Mouse (Mus musculus) cerebellum, adult 2 months (tissue): ENCODE measurements at regions not wholly inside any gene's neighbourhood (a gene's known extent, or its start where the extent isn't known, plus 50 kb on each side); places are given as distances from the start of the nearest gene placed in this dataset.

Source experiments
- DNase-seq, 2 experiments: peaks; one replicate each; pipeline ENCODE4 v3.0.0; 2021
- H3K27ac ChIP-seq: fragments of 200-500 bp; 2 replicates; pipeline ENCODE4 v1.5.1; 2012; ENCODE audit warnings: low read length, control low read depth, inconsistent platforms; ENCODE audit not compliant: insufficient read depth
- H3K27me3 ChIP-seq: fragments of 200-500 bp; 2 replicates; pipeline ENCODE4 v1.6.1; 2012; ENCODE audit warnings: inconsistent platforms, mild to moderate bottlenecking, low read length, moderate library complexity; ENCODE audit not compliant: control insufficient read depth, insufficient read depth
- H3K4me1 ChIP-seq: fragments of 200-500 bp; 2 replicates; pipeline ENCODE4 v1.6.1; 2011; ENCODE audit warnings: low read length; ENCODE audit not compliant: control insufficient read depth, insufficient read depth
- H3K4me3 ChIP-seq: fragments of 200-500 bp; replicated peaks from 2 replicates; pipeline ENCODE3; 2011; ENCODE audit warnings: mild to moderate bottlenecking, low read depth, low read length, control low read depth; ENCODE audit not compliant: insufficient read depth
- CTCF ChIP-seq: fragments of 200-500 bp; IDR thresholded peaks from 2 replicates; pipeline ENCODE4 v1.5.1; 2011; ENCODE audit warnings: low read depth, mild to moderate bottlenecking, control low read depth, low read length, moderate library complexity, borderline replicate concordance; ENCODE audit not compliant: insufficient read depth
- POLR2A ChIP-seq: fragments of 200-500 bp; IDR thresholded peaks from 2 replicates; pipeline ENCODE4 v1.6.1; 2011; ENCODE audit warnings: low read length, control low read depth, borderline replicate concordance; ENCODE audit not compliant: insufficient read depth
- WGBS: fragments of 180-500 bp; shearing (Covaris S2); methylation state at CpG from one replicate; pipeline ENCODE4 v1.1.7; 2018; 5-methylcytosine and 5-hydroxymethylcytosine counted together

DNA sequence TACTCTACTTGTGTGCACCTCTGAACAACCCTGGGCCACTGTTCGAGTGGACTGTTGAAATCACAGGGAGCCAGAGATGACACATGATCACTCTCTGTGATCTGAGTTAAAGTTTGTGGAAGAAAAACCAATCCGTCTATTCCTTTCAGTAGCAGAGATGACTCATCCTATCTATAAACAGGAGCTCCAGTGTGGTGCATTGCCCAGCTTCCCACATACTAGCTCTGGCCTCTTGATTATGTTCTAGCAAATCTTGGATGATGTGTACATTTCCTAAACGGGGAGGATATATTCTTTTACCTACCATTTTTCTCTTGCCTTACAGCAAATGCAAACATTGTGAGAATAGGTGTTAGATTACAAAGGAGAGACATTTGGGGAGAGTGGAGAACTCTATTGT is 94.5 kb upstream of the Plppr5 start:
- WGBS: 73% methylated on average over 3 of the region's 3 CpGs
- Histone ChIP-seq H3K4me1 (no peaks in the 10 kb centered on the region), H3K4me3 (no peak overlapping the region), H3K27ac (no peak overlapping the region), H3K27me3 (no peaks in the 10 kb centered on the region)
- no peak for TF ChIP-seq CTCF
- TF ChIP-seq POLR2A: no peak
- no peak for DNase-seq

DNA sequence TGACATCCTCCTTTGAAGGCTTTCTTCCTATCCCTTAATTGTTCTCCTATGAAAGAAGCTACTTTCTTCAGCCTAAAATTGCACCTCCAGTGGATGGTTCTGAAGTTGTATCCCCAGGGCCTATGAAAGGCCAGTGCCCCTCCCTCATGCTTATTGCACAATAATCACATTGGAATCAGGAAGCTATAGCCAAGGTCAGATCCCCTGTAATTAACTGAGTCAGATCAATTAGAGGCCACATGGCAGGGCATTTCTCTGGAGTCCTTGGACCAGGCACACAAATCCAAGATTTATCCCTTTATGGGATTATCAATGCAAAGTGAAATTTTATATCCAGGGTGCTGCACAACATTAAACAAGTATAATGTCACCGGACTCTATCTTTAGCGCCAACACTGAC is 98.8 kb upstream of the Plppr4 start:
- H3K4me3 ChIP-seq: no peak overlapping the region
- no peaks in the 10 kb centered on the region for H3K27me3 ChIP-seq
- H3K4me1 ChIP-seq: no peaks in the 10 kb centered on the region
- WGBS: 95% methylated on average over 2 of the region's 2 CpGs
- TF ChIP-seq POLR2A (no peak), CTCF (no peak)
- H3K27ac ChIP-seq: no peak overlapping the region
- no peak for DNase-seq

- 25% methylated on average over 7 of the region's 7 CpGs for WGBS
- no peak for TF ChIP-seq CTCF
- Histone ChIP-seq H3K4me1 (no peaks in the 10 kb centered on the region), H3K27me3 (no peaks in the 10 kb centered on the region), H3K4me3 (no peak overlapping the region), H3K27ac (no peak overlapping the region)
- DNase-seq: no peak
Measured at GRCm38 (mm10) chr3:117450559-117450958, 89.9 kb upstream of the Plppr4 start.

DNA sequence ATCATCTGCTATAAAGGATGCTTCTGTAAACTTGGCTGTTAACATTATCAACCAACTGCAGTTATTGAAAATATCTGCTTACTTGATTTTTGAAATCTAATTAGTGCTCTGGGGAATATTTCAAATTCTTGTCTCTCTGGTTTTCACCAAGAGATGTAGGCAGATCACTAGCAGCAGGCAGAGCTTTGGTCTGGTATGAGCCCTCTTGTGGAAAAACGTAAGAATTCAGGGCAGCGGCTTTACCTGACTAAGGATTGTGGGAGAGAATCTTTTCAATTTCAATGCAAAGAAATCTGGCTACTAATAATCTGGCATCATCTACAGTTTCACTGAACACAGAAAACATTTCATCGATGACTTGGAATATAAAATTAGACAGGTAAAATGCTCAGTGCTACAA is 81.2 kb upstream of the Plppr4 start:
- Histone ChIP-seq H3K4me1 (no peaks in the 10 kb centered on the region), H3K4me3 (no peak overlapping the region), H3K27me3 (no peaks in the 10 kb centered on the region), H3K27ac (no peak overlapping the region)
- 66% methylated on average over 3 of the region's 3 CpGs for WGBS
- TF ChIP-seq CTCF (no peak), POLR2A (no peak)
- no peak for DNase-seq

DNA sequence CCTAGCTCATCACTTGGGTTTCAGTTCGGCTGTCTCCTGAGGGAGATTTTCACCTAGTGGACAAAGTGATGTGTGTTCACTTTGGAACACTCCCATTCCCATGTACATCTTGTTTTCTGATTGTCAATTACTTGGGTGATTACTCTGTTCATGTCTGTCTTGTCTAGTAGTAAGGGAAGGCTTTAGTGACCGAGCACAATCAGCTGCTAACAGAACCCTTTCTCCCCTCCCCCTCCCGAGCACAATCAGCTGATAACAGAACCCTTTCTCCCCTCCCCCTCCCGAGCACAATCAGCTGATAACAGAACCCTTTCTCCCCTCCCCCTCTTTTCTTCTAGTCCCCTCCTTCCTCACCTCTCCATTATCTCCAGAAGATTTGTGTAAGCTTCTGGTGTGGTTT is 79.6 kb upstream of the Plppr4 start:
- Histone ChIP-seq H3K4me1 (no peaks in the 10 kb centered on the region), H3K4me3 (no peak overlapping the region), H3K27me3 (no peaks in the 10 kb centered on the region), H3K27ac (no peak overlapping the region)
- WGBS: 51% methylated on average over 4 of the region's 4 CpGs
- TF ChIP-seq POLR2A (no peak), CTCF (no peak)
- no peak for DNase-seq

GRCm38 (mm10) chr3:117438473-117439114 is 77.9 kb upstream of the Plppr4 start:
- Histone ChIP-seq H3K4me3 (no peak overlapping the region), H3K4me1 (no peaks in the 10 kb centered on the region), H3K27ac (no peak overlapping the region), H3K27me3 (no peaks in the 10 kb centered on the region)
- WGBS: 10% methylated on average over 11 of the region's 11 CpGs
- TF ChIP-seq POLR2A: no peak
- peak; percentile 92 for TF ChIP-seq CTCF
- DNase-seq: peak; percentile 38 to 66

- no peaks in the 10 kb centered on the region for H3K4me1 ChIP-seq
- H3K27ac ChIP-seq: no peak overlapping the region
- no peaks in the 10 kb centered on the region; the same call in 1 of the 2 replicates for H3K27me3 ChIP-seq
- H3K4me3 ChIP-seq: no peak overlapping the region
- TF ChIP-seq CTCF (no peak), POLR2A (no peak)
- no peak for DNase-seq
- 7% methylated on average over 1 of the region's 1 CpGs for WGBS
Measured at GRCm38 (mm10) chr3:117424526-117424925, 63.9 kb upstream of the Plppr4 start.

DNA sequence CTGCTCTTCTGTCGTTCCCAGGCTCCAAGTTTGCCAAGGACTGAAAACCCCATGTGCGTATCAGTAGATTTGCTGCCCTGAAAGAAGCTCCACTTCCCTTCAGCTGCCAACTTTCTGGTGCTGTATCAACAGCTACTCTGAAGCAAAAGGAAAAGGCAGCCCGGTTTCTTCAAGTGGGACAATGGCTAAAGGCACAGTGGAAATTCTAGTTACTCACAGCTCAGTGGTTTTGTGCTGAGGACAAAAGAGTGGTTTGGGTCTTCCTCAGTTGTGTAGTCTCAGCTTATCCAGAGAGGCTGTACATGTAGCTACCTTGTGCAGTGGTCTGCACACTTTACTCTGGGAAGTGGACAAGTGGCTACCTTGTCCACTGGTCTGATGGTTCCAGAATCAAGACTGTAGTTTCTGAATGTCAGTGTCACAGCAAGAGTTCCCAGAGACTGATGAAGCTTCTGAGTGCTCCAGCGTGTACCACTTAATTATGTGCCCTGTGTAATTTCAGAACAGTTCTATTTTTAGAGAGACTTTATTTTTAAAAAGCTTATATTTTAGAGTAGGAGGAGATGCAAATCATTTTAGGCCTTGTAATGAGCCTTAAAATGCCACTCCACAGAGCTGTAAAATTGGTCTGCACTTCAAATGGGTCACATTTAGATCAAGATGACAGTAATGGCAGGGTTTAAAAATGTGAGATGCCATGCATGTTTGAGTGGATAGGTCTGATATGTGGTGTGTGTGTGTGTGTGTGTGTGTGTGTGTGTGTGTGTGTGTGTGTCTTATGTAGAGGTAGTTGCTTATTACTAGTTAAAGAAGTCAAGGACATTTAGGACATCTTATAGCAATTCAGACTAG is 52.4 kb upstream of the Plppr4 start:
- WGBS: 55% methylated on average over 4 of the region's 4 CpGs

More for the DNA sequence above, 52.4 kb upstream of the Plppr4 start:
- no peaks in the 10 kb centered on the region for H3K4me1 ChIP-seq
- no peak for DNase-seq
- no peak for TF ChIP-seq CTCF
- TF ChIP-seq POLR2A: no peak
- no peak overlapping the region for H3K27ac ChIP-seq
- no peaks in the 10 kb centered on the region for H3K27me3 ChIP-seq
- no peak overlapping the region for H3K4me3 ChIP-seq
